Mouse (Mus musculus): ENCODE data around the gene Zfp715. TPM values are rescaled to one million over a fixed set of nuclear protein-coding genes. Genes with fewer than 3 reads are reported as not detected.
"Not testable (repeated sequence)": the region's sequence is repeated elsewhere in the genome, so short reads cannot be mapped to it uniquely, and the experiment has no call there.

The Zfp715 gene
- total and polyA plus RNA-seq, 3 experiments = 9.8 to 17.1 (median 10.7) TPM

DNA sequence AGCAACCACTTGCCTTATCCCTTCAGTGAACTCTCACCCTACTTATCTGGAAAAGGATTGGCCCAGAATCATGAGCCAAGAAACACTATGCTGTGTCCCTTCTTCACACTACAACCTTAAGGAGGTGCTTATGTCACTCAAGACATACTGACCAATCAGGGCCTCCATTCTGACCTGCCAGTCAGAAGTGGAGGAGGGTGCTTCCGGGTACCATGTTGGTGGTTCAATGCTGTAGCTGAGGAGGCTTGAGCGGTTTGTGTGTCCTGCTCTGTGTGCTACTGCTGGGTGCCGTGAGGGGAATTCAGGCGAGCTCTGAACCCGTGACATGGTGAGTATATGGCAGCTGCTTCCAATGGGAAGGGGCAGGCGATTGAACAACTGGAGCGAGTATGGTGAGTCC, 59.6 kb downstream of the Zfp715 start (continued):
- TF ChIP-seq E2F4 (IDR thresholded peaks at IDR 0.05; ENCODE audit: insufficient replicate concordance, low read depth, low read length) = no peak
- no peak for TF ChIP-seq NRF1 (IDR thresholded peaks at IDR 0.05; ENCODE audit: low read depth, low read length)
- TF ChIP-seq ZKSCAN1 (IDR thresholded peaks at IDR 0.05; ENCODE audit: borderline replicate concordance, low read depth, low read length) = no peak
- peak; percentile 39; the same call in 1 of the 2 replicates for TF ChIP-seq NELFE (IDR thresholded peaks at IDR 0.05; ENCODE audit: low read depth, low read length)
- TF ChIP-seq TCF12 (IDR thresholded peaks at IDR 0.05; ENCODE audit: low read depth, low read length) = peak; percentile 53; the same call in 1 of the 2 replicates
- no peak for TF ChIP-seq IRF4 (IDR thresholded peaks at IDR 0.05; ENCODE audit: low read depth, low read length)
- TF ChIP-seq MAFK (IDR thresholded peaks at IDR 0.05; ENCODE audit: insufficient replicate concordance, low read length) = 0 out of 2 replicates have a peak, but pooled peaks have one; percentile 18
- TF ChIP-seq EP300 (IDR thresholded peaks at IDR 0.05; ENCODE audit: low read length) = no peak
- no peak for TF ChIP-seq RCOR1 (conservative IDR thresholded peaks at IDR 0.05; ENCODE audit: low read depth, low read length)
- TF ChIP-seq ZC3H11A (IDR thresholded peaks at IDR 0.05; ENCODE audit: low read depth, low read length) = no peak
- TF ChIP-seq RAD21 (IDR thresholded peaks at IDR 0.05; ENCODE audit: low read depth, low read length) = no peak
- TF ChIP-seq JUN (IDR thresholded peaks at IDR 0.05; ENCODE audit: insufficient read depth, low read depth, low read length) = no peak
- TF ChIP-seq MXI1 (IDR thresholded peaks at IDR 0.05; ENCODE audit: low read depth, low read length) = peak; percentile 43; the same call in 1 of the 2 replicates
- peak; percentile 60; the same call in 1 of the 2 replicates for TF ChIP-seq MAX (IDR thresholded peaks at IDR 0.05; ENCODE audit: low read length)
- TF ChIP-seq ELF1 (IDR thresholded peaks at IDR 0.05; ENCODE audit: low read depth, low read length) = peak; percentile 79
- TF ChIP-seq CHD2 (IDR thresholded peaks at IDR 0.05; ENCODE audit: low read length) = peak; percentile 86
- no peak for TF ChIP-seq USF1 (IDR thresholded peaks at IDR 0.05; ENCODE audit: low read depth, low read length)
- peak; percentile 51; the same call in 1 of the 2 replicates for TF ChIP-seq KAT2A (IDR thresholded peaks at IDR 0.05; ENCODE audit: insufficient replicate concordance, low read length)
- TF ChIP-seq JUND (conservative IDR thresholded peaks at IDR 0.05; ENCODE audit: low read depth, low read length) = no peak
- TF ChIP-seq MAZ (IDR thresholded peaks at IDR 0.05; ENCODE audit: low read depth, low read length) = no peak
- no peak; the same call in 1 of the 2 replicates for TF ChIP-seq ZMIZ1 (IDR thresholded peaks at IDR 0.05; ENCODE audit: low read depth, low read length)
- TF ChIP-seq USF2 (conservative IDR thresholded peaks at IDR 0.05; ENCODE audit: low read depth, low read length) = no peak

DNA sequence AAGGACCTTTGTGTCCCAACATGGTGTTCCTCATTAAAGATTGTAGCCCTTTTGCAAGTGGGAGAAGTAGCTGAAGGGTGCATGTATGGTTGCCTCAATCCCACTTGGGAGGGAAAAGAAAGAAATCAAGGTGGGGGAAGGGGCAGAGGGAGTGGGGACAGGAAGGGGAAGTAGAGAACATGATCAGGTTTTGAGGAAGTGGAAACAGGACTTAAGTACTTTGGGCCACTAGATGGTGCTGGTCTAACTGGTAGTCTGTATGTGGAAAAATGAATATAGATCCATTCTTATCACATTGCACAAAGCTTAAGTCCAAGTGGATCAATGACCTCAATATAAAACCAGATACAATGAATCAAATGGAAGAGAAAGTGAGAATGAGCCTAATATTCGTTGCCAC, 62.4 kb downstream of the Zfp715 start:
- DNase-seq (ENCODE audit: extremely low read depth) = peak; percentile 45
- dilution Hi-C loops (cut with MboI; ENCODE audit: extremely low pct_ligation_motif_present, extremely low pct_unique_long_range_greater_than_20kb, low sequenced_read_pairs); in situ Hi-C loops (cut with MboI; ENCODE audit: low pct_ligation_motif_present, low pct_unique_long_range_greater_than_20kb, low sequenced_read_pairs): not testable (repeated sequence)

More for the DNA sequence above, 62.4 kb downstream of the Zfp715 start:
- H3K36me3 ChIP-seq (replicated peaks in 1 of 2; ENCODE audit: control insufficient read depth in 1 of 2, insufficient read depth in 1 of 2, low read length in 1 of 2); H3K4me1 ChIP-seq (ENCODE audit: control insufficient read depth in 1 of 2, insufficient read depth in 2 of 2); H3K9me3 ChIP-seq (replicated peaks; ENCODE audit: low read length); H3K27ac ChIP-seq (ENCODE audit: insufficient read depth, low read depth); H3K27me3 ChIP-seq (replicated peaks); H3K79me2 ChIP-seq (replicated peaks; ENCODE audit: control insufficient read depth, extremely low read depth, insufficient read depth, poor library complexity, severe bottlenecking); H3K4me2 ChIP-seq (ENCODE audit: insufficient read depth, low read depth, poor library complexity, severe bottlenecking); H3K9ac ChIP-seq (ENCODE audit: insufficient read depth, low read depth); H3K4me3 ChIP-seq (replicated peaks in 1 of 3; ENCODE audit: low read depth in 2 of 3, low read length in 2 of 3, poor library complexity in 1 of 3): not testable (repeated sequence)
- TF ChIP-seq HCFC1 (IDR thresholded peaks at IDR 0.05; ENCODE audit: low read depth, low read length) = peak; percentile 26; the same call in 1 of the 2 replicates
- TF ChIP-seq CTCF (conservative IDR thresholded peaks at IDR 0.05 in 1 of 2, IDR thresholded peaks at IDR 0.05 in 1 of 2; ENCODE audit: low read depth in 2 of 2, low read length in 2 of 2) = peak in 1 of 2 experiments; percentile 41; a peak in 2 of 4 replicates
- TF ChIP-seq ELF1 (IDR thresholded peaks at IDR 0.05; ENCODE audit: low read depth, low read length) = peak; percentile 43; the same call in 1 of the 2 replicates

Other genes with a start within 250 kb of the Zfp715 start
- gene Zfp936, start 199.1 kb downstream of the Zfp715 start, total RNA-seq (2012; rRNA removed) = 0.04 and 0.08 TPM in 2 replicates
- 0.24 and 0.30 TPM in 2 replicates for gene Zfp936, start 199.1 kb downstream of the Zfp715 start, total RNA-seq (2014; rRNA removed)
- gene Zfp936, start 199.1 kb downstream of the Zfp715 start, polyA plus RNA-seq (2012; ENCODE audit: insufficient read length, low read depth) = 2.0 TPM in 2 replicates
- 0.25 and 0.34 TPM in 2 replicates for gene Siglecf, start 38.0 kb upstream of the Zfp715 start, total RNA-seq (2012; rRNA removed)
- gene Siglecf, start 38.0 kb upstream of the Zfp715 start, total RNA-seq (2014; rRNA removed) = 0.66 and 0.77 TPM in 2 replicates
- gene Siglecf, start 38.0 kb upstream of the Zfp715 start, polyA plus RNA-seq (2012; ENCODE audit: insufficient read length, low read depth) = 1.3 and 1.7 TPM in 2 replicates
- gene Siglecg, start 94.9 kb upstream of the Zfp715 start, total RNA-seq (2012; rRNA removed) = 28.9 and 29.7 TPM in 2 replicates
- gene Siglecg, start 94.9 kb upstream of the Zfp715 start, total RNA-seq (2014; rRNA removed) = 31.2 and 34.4 TPM in 2 replicates
- 48.5 and 58.2 TPM in 2 replicates for gene Siglecg, start 94.9 kb upstream of the Zfp715 start, polyA plus RNA-seq (2012; ENCODE audit: insufficient read length, low read depth)
- not detected in 2 replicates for gene Lim2, start 114.4 kb upstream of the Zfp715 start, total RNA-seq (2012; rRNA removed)
- not detected in 2 replicates for gene Lim2, start 114.4 kb upstream of the Zfp715 start, total RNA-seq (2014; rRNA removed)
- 0.10 TPM in 1 of 2 replicates, not detected in the other for gene Lim2, start 114.4 kb upstream of the Zfp715 start, polyA plus RNA-seq (2012; ENCODE audit: insufficient read length, low read depth)
- gene Nkg7, start 123.8 kb upstream of the Zfp715 start, total RNA-seq (2012; rRNA removed) = 0.25 TPM in 1 of 2 replicates, not detected in the other
- not detected in 2 replicates for gene Nkg7, start 123.8 kb upstream of the Zfp715 start, total RNA-seq (2014; rRNA removed)
- gene Nkg7, start 123.8 kb upstream of the Zfp715 start, polyA plus RNA-seq (2012; ENCODE audit: insufficient read length, low read depth) = not detected in 2 replicates
- not detected in 2 replicates for gene Cldnd2, start 127.5 kb upstream of the Zfp715 start, total RNA-seq (2012; rRNA removed)
- not detected in 2 replicates for gene Cldnd2, start 127.5 kb upstream of the Zfp715 start, total RNA-seq (2014; rRNA removed)
- not detected in 2 replicates for gene Cldnd2, start 127.5 kb upstream of the Zfp715 start, polyA plus RNA-seq (2012; ENCODE audit: insufficient read length, low read depth)
- gene Etfb, start 130.8 kb upstream of the Zfp715 start, total RNA-seq (2012; rRNA removed) = 186 and 201 TPM in 2 replicates
- 147 and 157 TPM in 2 replicates for gene Etfb, start 130.8 kb upstream of the Zfp715 start, total RNA-seq (2014; rRNA removed)
- 201 and 248 TPM in 2 replicates for gene Etfb, start 130.8 kb upstream of the Zfp715 start, polyA plus RNA-seq (2012; ENCODE audit: insufficient read length, low read depth)
- not detected in 2 replicates for gene Gm45233, start 130.8 kb upstream of the Zfp715 start, total RNA-seq (2012; rRNA removed)
- gene Gm45233, start 130.8 kb upstream of the Zfp715 start, total RNA-seq (2014; rRNA removed) = 0.39 TPM in 1 of 2 replicates, not detected in the other
- gene Gm45233, start 130.8 kb upstream of the Zfp715 start, polyA plus RNA-seq (2012; ENCODE audit: insufficient read length, low read depth) = 0.66 TPM in 1 of 2 replicates, not detected in the other
- 0.17 TPM in 2 replicates for gene Vsig10l, start 149.9 kb upstream of the Zfp715 start, total RNA-seq (2012; rRNA removed)
- 0.12 TPM in 2 replicates for gene Vsig10l, start 149.9 kb upstream of the Zfp715 start, total RNA-seq (2014; rRNA removed)
- gene Vsig10l, start 149.9 kb upstream of the Zfp715 start, polyA plus RNA-seq (2012; ENCODE audit: insufficient read length, low read depth) = 0.99 and 1.8 TPM in 2 replicates
- not detected in 2 replicates for gene Iglon5, start 176.8 kb upstream of the Zfp715 start, total RNA-seq (2012; rRNA removed)
- gene Iglon5, start 176.8 kb upstream of the Zfp715 start, total RNA-seq (2014; rRNA removed) = not detected in 2 replicates
- not detected in 2 replicates for gene Iglon5, start 176.8 kb upstream of the Zfp715 start, polyA plus RNA-seq (2012; ENCODE audit: insufficient read length, low read depth)
- not detected in 2 replicates for gene 4931406B18Rik, start 192.6 kb upstream of the Zfp715 start, total RNA-seq (2012; rRNA removed)
- gene 4931406B18Rik, start 192.6 kb upstream of the Zfp715 start, total RNA-seq (2014; rRNA removed) = not detected in 2 replicates
- not detected in 2 replicates for gene 4931406B18Rik, start 192.6 kb upstream of the Zfp715 start, polyA plus RNA-seq (2012; ENCODE audit: insufficient read length, low read depth)
- 0.08 TPM in 1 of 2 replicates, not detected in the other for gene Cd33, start 231.1 kb upstream of the Zfp715 start, total RNA-seq (2012; rRNA removed)
- 0.09 and 0.43 TPM in 2 replicates for gene Cd33, start 231.1 kb upstream of the Zfp715 start, total RNA-seq (2014; rRNA removed)
- gene Cd33, start 231.1 kb upstream of the Zfp715 start, polyA plus RNA-seq (2012; ENCODE audit: insufficient read length, low read depth) = 0.33 and 0.40 TPM in 2 replicates
- gene Zfp658, start 249.0 kb upstream of the Zfp715 start, total RNA-seq (2012; rRNA removed) = 2.5 and 2.9 TPM in 2 replicates
- gene Zfp658, start 249.0 kb upstream of the Zfp715 start, total RNA-seq (2014; rRNA removed) = 3.3 and 3.4 TPM in 2 replicates
- 2.0 and 2.3 TPM in 2 replicates for gene Zfp658, start 249.0 kb upstream of the Zfp715 start, polyA plus RNA-seq (2012; ENCODE audit: insufficient read length, low read depth)